Mouse (Mus musculus) embryo, embryonic 11 days (tissue): ENCODE data around the gene Pcgf1.

ENCODE experiments used
- DNase-seq: peaks from one replicate; pipeline ENCODE4 v3.0.0-alpha.2; 2015

The Pcgf1 gene

DNA sequence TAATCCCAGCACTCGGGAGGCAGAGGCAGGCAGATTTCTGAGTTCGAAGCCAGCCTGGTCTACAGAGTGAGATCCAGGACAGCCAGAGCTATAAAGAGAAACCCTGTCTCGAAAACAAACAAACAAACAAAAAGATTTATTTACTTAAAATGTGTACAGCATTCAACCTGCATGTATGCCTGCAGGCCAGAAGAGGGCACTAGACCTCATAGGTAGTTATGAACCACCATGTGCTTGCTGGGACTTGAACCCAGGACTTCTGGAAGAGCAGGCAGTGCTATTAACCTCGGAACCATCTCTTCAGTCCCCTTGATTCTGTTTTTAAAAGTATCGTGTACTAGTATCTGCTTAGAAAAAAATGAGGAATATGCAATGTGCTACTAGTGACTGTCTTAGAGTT is 49.8 kb downstream of the Pcgf1 start:
- DNase-seq = no peak
